Mouse (Mus musculus) forebrain, embryonic 12.5 days (tissue): ENCODE measurements around the gene Zfp871. TPM values are rescaled to one million over a fixed set of nuclear protein-coding genes. Genes with fewer than 3 reads are reported as not detected.
A peak's percentile ranks its signal among the peaks of the same experiment; 100 is the strongest.

ENCODE experiments used
- ATAC-seq: fragments of 200-750 bp; cut with Nextera tagmentation; 2 replicates; pipeline ENCODE4 v1.8.0; 2017; ENCODE audit warnings: moderate TSS enrichment; ENCODE audit not compliant: low FRiP score
- H3K27ac ChIP-seq: fragments of 300-500 bp; sonication (generic); 2 replicates; pipeline ENCODE4 v1.5.1; 2016; ENCODE audit warnings: mild to moderate bottlenecking
- H3K27me3 ChIP-seq: fragments of 300-500 bp; sonication (generic); 2 replicates; pipeline ENCODE4 v1.6.1; 2016; ENCODE audit warnings: mild to moderate bottlenecking
- H3K36me3 ChIP-seq: fragments of 300-500 bp; sonication (generic); replicated peaks from 2 replicates; pipeline ENCODE4 v1.6.1; 2016; ENCODE audit warnings: mild to moderate bottlenecking
- H3K4me1 ChIP-seq: fragments of 300-500 bp; sonication (generic); 2 replicates; pipeline ENCODE4 v1.6.1; 2016
- H3K4me2 ChIP-seq: fragments of 300-500 bp; sonication (generic); 2 replicates; pipeline ENCODE4 v1.6.1; 2016; ENCODE audit warnings: mild to moderate bottlenecking, moderate library complexity
- H3K4me3 ChIP-seq: fragments of 300-500 bp; sonication (generic); replicated peaks from 2 replicates; pipeline ENCODE4 v1.5.1; 2016; ENCODE audit warnings: mild to moderate bottlenecking
- H3K9ac ChIP-seq: fragments of 300-500 bp; sonication (generic); 2 replicates; pipeline ENCODE4 v1.6.1; 2016; ENCODE audit warnings: mild to moderate bottlenecking
- H3K9me3 ChIP-seq: fragments of 300-500 bp; sonication (generic); 2 replicates; pipeline ENCODE4 v1.6.1; 2016
- WGBS: fragments of 180-500 bp; shearing (Covaris S2); methylation state at CpG from one replicate; pipeline ENCODE4 v1.1.7; 2016; 5-methylcytosine and 5-hydroxymethylcytosine counted together
- polyA plus RNA-seq: library from polyadenylated mRNA; unstranded; fragments of >200 nt; fragmentation: Nextera tagmentation; extraction: Ambion mirVana; gene quantifications from 2 replicates; pipeline ENCODE4 v1.2.1, GENCODE M21; 2016

Zfp871 gene
- 56.3 and 56.5 TPM in 2 replicates for polyA plus RNA-seq

DNA sequence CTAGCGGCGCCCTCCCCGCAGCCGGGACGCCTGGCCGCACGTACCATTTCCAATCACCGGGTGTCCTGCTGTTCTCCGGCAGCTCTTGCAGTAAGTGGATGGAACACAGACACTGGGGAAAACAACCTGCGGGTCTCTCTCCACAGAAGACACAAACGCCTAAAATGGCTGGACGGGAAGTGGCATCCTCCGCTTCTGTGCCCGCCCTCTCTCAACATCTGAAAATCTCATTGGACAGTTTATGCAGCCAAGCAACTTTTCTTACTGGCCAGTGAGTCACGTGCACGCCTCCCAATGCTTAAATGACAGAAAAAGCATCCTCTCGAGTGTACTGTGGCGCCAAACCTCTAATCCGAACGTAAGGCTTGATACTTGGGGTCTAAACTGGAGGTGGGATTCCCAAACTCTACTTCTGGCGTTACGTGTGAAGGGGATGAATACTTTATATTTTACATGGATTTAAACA is at the start of gene Zfp871:
Gene Zfp871 (minus strand): TSS at position 194 of the 466 bp plus-strand sequence.
- ATAC-seq, result peak; percentile 98
- Histone ChIP-seq H3K4me2 (peak within 1 kb of the TSS; percentile 67), H3K4me1 (peaks cover 24% of the 10 kb centered on the region), H3K9me3 (no peaks in the 10 kb centered on the region), H3K4me3 (peak within 1 kb of the TSS; percentile 76), H3K36me3 (peaks cover 20% of the 10 kb centered on the region), H3K27ac (peak within 1 kb of the TSS; percentile 88), H3K9ac (peak within 1 kb of the TSS; percentile 88), H3K27me3 (no peaks in the 10 kb centered on the region)
- under 1% methylated on average over 22 of the region's 22 CpGs for WGBS

DNA sequence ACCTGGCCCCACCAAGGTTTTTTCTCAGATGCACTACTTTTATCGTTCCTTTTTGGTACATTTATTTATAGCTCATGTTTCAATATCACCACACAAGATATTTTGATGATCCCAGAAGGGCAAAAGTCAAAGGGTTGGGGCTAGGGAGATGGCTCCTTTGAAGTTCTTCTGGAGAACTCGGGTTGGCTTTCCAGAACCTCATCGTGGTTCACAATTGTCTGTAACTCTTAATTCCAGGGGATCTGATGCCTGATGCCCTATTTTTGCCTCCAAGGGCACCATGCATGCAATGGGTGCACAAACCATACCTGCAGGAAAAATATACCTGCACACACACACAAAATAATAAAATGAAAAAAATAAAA is 42.3 kb upstream of the Zfp871 start:
- WGBS, result 35% methylated on average over 3 of the region's 3 CpGs
- no peak; the same call in 1 of the 2 replicates for ATAC-seq
- Histone ChIP-seq H3K36me3 (peaks cover 11% of the 10 kb centered on the region), H3K9me3 (no peaks in the 10 kb centered on the region), H3K4me3 (peak overlapping the region; percentile 78), H3K4me2 (peak overlapping the region; percentile 63), H3K27me3 (no peaks in the 10 kb centered on the region), H3K4me1 (peaks cover 12% of the 10 kb centered on the region), H3K9ac (no peak overlapping the region), H3K27ac (no peak overlapping the region)

DNA sequence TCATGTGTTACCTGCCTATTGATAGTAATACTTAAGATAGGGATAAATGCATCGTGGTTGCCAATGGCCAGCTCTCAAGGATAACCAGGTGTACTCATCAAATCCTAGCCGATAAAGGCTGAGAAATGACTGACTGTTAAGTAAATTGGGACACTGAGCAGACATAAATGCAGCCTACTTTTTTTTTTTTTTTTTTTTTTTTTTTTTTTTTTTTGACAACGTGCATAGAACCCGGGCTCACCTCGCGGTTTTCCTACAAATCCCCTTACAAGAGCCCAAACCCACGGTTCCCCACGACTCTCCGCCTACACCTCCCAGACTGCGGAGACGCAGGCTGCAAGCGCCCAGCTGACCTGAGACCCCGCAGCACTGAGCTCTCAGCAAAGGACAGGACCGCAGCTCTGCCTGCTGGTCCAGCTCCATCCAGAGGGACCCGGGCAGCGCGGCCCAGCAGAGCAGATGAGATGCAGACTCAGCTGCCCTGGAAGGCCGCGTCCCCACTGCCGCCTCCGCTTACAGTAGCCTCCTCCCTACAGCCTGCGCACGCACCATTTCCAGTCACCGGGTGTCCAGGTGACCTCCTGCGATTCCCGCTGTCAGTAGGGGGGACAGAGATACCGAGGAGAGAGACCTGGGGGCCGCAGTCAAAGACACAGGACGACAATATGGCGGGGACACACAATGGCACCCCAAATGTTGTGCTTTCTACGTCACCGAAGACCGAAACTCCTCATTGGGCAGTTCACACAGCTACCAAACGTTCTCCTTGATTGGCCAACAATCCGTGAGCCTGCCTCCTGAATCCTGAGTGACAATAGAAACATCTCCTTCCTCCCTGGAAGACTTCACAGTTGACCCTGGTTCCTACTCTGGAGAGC is 41.7 kb upstream of the Zfp871 start, which contains the start of gene Zfp799:
Gene Zfp799 (minus strand): TSS at position 722 of the 878 bp plus-strand sequence.
- Histone ChIP-seq H3K4me2 (peak within 1 kb of the TSS; percentile 63), H3K9ac (peak within 1 kb of the TSS; percentile 91), H3K36me3 (peaks cover 16% of the 10 kb centered on the region), H3K9me3 (no peaks in the 10 kb centered on the region), H3K27ac (peak within 1 kb of the TSS; percentile 75), H3K27me3 (no peaks in the 10 kb centered on the region), H3K4me1 (peaks cover 12% of the 10 kb centered on the region), H3K4me3 (peak within 1 kb of the TSS; percentile 78)
- peak; percentile 99 for ATAC-seq
- WGBS, result 3% methylated on average over 35 of the region's 35 CpGs

DNA sequence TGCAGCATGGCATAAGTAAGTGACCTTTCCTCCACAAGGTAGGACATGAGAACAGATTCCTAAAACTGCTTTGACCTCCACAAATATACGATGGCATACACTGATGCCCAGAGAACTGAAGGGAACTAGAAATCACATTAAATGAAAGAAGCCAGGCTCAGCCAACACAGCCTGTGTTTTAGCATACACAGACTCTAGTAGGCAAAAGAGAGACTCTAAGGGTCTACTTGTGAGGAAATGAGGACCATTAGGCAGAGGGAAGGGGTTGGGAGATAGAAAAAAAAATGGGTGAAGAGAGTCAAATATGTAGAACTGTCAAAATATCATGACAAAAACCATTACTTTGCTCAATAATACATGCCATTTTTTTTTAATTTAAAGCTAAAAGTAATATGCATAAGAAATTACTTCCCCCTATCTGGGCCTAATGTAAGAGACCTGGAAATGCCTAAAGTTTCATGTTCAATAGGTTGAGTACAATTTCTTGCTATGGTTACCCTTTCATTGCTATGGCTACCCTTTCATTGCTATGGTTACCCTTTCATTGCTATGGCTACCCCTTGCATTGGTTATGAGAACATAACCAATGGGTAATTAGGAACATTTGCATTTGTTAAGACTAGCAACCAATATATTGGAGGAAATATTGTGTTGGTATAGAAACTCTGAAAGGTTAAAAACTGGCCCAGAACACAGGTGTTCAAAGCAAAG is 28.1 kb upstream of the Zfp871 start:
- Histone ChIP-seq H3K27ac (peak overlapping the region; percentile 54; the same call in 1 of the 2 replicates), H3K4me2 (no peak overlapping the region), H3K4me3 (no peak overlapping the region), H3K9ac (no peak overlapping the region), H3K27me3 (no peaks in the 10 kb centered on the region), H3K4me1 (peaks cover 11% of the 10 kb centered on the region), H3K36me3 (peaks cover 41% of the 10 kb centered on the region), H3K9me3 (no peaks in the 10 kb centered on the region)
- WGBS, result 100% methylated on average over 1 of the region's 1 CpGs
- ATAC-seq, result peak; percentile 53; the same call in 1 of the 2 replicates

DNA sequence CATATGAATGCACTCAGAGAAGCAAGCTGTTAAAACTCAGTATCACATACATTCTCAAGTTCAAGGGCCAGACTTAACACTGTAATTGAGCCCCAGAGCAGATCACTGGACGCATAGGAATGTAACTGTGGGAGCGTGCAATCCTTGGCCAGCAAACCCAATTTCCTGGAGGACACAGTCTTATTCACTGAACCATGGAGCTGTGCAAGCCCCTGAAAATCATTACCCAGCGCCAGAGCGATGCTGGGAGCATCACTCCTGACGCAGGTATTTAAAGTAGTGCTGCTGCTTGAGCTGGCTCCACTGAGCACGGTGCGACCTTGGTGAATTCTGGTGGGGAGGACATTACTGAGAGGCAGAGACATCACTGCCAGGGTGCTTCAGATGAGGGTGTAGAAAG is 26.0 kb upstream of the Zfp871 start:
- H3K4me1 ChIP-seq, result peaks cover 21% of the 10 kb centered on the region
- no peak for ATAC-seq
- H3K4me2 ChIP-seq, result no peak overlapping the region
- no peak overlapping the region for H3K4me3 ChIP-seq
- H3K9ac ChIP-seq, result no peak overlapping the region
- H3K9me3 ChIP-seq, result no peaks in the 10 kb centered on the region
- H3K27me3 ChIP-seq, result no peaks in the 10 kb centered on the region
- peaks cover 23% of the 10 kb centered on the region for H3K36me3 ChIP-seq
- 77% methylated on average over 7 of the region's 7 CpGs for WGBS
- H3K27ac ChIP-seq, result 0 out of 2 replicates have a peak overlapping the region, but pooled peaks have one; percentile 10

DNA sequence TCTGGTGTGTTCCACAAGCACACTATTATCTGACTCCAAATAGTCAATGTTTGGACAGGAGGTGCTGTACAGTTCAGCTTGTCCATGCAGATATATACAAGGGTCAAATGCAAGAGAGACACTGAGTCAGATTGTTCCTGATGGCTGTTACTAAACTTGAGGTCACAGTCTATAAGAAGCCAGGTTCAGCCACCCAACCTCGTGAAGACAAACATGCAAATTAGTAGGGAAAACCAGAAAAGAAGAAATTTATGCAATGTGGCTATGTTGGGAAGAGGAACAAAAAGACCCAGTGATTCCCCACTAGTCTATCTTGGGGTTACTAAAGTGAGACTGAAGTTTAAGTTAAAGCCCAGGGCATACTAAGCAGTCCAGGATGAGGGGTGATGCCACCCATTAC is 22.6 kb upstream of the Zfp871 start:
- H3K36me3 ChIP-seq, result peaks cover 3% of the 10 kb centered on the region
- no peak overlapping the region for H3K9ac ChIP-seq
- no peak for ATAC-seq
- H3K27me3 ChIP-seq, result no peaks in the 10 kb centered on the region
- WGBS, result 23% methylated on average over 1 of the region's 1 CpGs
- peak overlapping the region; percentile 72 for H3K4me2 ChIP-seq
- H3K4me3 ChIP-seq, result no peak overlapping the region
- no peak overlapping the region for H3K27ac ChIP-seq
- H3K9me3 ChIP-seq, result no peaks in the 10 kb centered on the region
- peaks cover 41% of the 10 kb centered on the region for H3K4me1 ChIP-seq

DNA sequence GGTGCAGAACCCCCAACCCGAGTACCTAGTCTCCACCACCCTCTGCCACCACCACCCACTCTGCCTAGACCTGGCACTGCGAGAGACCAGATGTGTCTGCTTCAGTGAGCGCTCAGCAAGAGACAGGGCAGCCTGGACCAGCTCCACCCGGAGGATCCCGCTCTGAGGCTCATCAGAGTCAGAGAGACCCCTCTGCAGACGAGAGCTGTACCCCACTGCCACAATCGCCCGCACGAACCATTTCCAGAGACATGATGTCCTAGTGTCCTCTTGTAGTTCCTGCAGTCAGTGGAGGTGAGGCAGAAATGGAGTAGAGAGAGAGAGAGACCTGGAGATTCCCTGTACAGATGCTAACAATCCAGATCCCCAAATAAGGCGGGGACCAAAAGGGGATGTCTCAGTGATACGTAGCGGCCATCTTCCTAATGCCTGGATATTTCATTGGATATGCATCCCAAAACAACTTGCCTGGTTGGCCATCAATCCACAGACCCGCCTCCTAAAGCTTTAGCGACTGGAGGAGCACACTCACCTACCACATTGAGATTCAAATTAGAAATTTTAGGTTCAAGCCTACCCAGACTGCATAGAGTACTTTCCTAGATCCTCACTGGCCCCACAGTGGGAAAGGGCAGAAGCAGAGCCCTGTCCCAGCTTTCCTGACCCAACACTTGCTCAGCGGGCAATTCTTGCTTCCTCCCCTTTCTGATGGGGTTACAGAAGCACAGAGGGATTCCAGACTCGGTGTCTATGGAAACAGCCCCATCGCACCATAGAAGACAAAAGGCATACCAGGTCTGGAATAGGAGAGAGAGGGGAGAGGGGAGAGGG is 21.7 kb upstream of the Zfp871 start, which contains the start of gene Zfp811:
Gene Zfp811 (minus strand): TSS at position 388 of the 831 bp plus-strand sequence.
- Histone ChIP-seq H3K9me3 (no peaks in the 10 kb centered on the region), H3K4me2 (peak within 1 kb of the TSS; percentile 72), H3K4me1 (peaks cover 44% of the 10 kb centered on the region), H3K27me3 (no peaks in the 10 kb centered on the region), H3K36me3 (no peaks in the 10 kb centered on the region; the same call in 1 of the 2 replicates), H3K4me3 (peak within 1 kb of the TSS; percentile 58), H3K27ac (peak within 1 kb of the TSS; percentile 91), H3K9ac (peak within 1 kb of the TSS; percentile 72)
- ATAC-seq, result peak; percentile 90
- under 1% methylated on average over 17 of the region's 17 CpGs for WGBS

DNA sequence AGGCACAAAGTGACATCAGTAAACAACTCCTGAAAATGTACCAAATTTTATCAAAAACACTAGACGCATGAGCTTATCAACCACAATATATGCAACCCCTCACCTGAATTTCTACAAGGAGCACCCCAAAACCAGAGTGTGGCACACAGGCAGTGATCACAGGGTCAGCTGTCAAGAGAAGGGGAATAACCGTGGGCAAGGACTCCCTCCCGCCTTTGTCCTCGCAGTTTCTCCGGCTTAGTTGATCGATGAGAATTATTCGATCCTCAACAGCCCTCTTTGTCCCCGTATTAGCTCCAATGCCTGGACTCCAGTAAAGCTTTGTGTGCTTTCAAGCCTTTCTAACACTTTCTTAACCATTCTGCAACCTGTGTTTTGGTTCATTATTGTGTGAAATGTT is 20.8 kb upstream of the Zfp871 start:
- ATAC-seq, result peak; percentile 16; the same call in 1 of the 2 replicates
- Histone ChIP-seq H3K9ac (peak overlapping the region; percentile 72), H3K27me3 (no peaks in the 10 kb centered on the region), H3K9me3 (no peaks in the 10 kb centered on the region), H3K4me2 (peak overlapping the region; percentile 72), H3K4me3 (peak overlapping the region; percentile 58), H3K4me1 (peaks cover 44% of the 10 kb centered on the region), H3K36me3 (no peaks in the 10 kb centered on the region), H3K27ac (peak overlapping the region; percentile 91)
- WGBS, result 6% methylated on average over 8 of the region's 8 CpGs

DNA sequence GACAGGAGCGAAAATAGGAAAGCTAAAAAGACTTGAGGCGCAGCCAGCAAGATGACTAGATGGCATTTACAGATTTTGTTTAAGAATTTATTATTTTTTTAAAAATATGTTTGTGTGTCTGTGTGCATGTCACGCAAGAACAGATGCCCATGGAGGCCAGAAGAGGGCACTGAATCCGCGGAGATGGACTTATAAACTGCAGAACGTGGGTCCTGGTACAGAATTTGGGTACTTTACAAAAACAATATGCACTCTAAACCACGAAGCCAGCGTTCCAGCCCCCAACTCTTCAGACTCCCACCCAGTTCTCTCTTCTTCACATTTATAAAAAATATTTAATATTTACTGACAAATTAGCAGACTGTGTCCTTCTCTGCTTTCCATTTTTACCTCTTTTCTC is 1.2 kb upstream of the Zfp871 start:
- Histone ChIP-seq H3K4me3 (no peak overlapping the region), H3K27me3 (no peaks in the 10 kb centered on the region), H3K4me1 (peaks cover 24% of the 10 kb centered on the region), H3K27ac (no peak overlapping the region), H3K36me3 (peaks cover 9% of the 10 kb centered on the region), H3K9me3 (no peaks in the 10 kb centered on the region), H3K9ac (peak overlapping the region; percentile 53; the same call in 1 of the 2 replicates), H3K4me2 (peak overlapping the region; percentile 61)
- 74% methylated on average over 8 of the region's 8 CpGs for WGBS
- ATAC-seq, result no peak

DNA sequence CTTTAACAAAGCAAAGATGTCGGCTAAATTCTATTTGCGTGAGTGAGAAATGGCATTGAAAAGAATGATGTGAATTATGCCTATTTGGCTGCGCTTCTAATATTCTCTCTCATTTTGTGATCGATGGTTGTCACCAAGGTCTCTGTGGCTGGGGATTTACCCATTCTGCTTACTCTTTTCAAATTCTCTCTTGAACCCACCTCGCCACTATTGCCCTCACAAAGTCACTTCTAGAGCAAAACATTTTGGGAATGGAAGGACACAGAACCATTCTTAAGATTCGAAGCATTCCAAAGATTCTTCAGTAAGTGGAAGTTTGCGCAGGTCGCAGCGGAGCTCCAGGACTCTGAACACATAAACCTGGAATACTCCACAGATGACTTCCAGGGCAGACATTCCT is 489 bp upstream of the Zfp871 start:
- Histone ChIP-seq H3K4me1 (peaks cover 24% of the 10 kb centered on the region), H3K9ac (peak overlapping the region; percentile 53), H3K36me3 (peaks cover 16% of the 10 kb centered on the region), H3K4me2 (peak overlapping the region; percentile 61), H3K27me3 (no peaks in the 10 kb centered on the region), H3K4me3 (peak overlapping the region; percentile 76), H3K9me3 (no peaks in the 10 kb centered on the region), H3K27ac (no peak overlapping the region)
- WGBS, result 7% methylated on average over 9 of the region's 9 CpGs
- ATAC-seq, result no peak

DNA sequence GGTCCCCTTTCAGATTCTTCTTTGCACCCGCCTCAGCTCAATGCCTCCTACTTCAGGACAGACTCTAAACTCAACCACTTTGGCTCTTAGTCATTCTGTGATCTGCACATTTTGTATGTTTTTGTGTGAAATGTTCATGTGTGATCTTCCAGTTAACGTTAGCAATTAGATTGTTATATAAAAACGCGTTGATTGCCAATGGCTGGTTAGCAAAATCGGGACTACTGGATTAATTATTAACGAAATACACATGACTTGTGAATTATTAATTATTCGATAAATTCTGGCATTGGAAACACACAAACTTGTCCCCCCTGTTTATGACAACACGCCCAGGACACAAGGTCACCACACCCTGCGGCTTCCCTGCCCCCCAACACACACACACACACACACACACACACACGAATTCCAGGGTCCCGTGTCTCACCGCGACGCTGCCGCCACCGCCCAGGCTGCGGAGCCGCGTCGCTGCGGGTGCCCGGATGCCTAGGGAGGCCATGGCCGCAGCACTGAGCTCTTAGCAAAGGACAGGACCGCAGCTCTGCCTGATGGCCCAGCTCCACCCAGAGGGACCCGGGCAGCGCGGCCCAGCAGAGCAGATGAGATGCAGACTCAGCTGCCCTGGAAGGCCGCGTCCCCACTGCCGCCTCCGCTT is 522 bp downstream of the Zfp871 start:
- Histone ChIP-seq H3K4me1 (peaks cover 24% of the 10 kb centered on the region), H3K36me3 (peaks cover 22% of the 10 kb centered on the region), H3K27ac (peak overlapping the region; percentile 88), H3K4me2 (peak overlapping the region; percentile 67), H3K27me3 (no peaks in the 10 kb centered on the region), H3K4me3 (peak overlapping the region; percentile 76), H3K9me3 (no peaks in the 10 kb centered on the region), H3K9ac (peak overlapping the region; percentile 88)
- ATAC-seq, result peak; percentile 89
- 2% methylated on average over 31 of the region's 31 CpGs for WGBS
